Mouse (Mus musculus): Measurements from ENCODE around the gene Borcs8.

- peak; percentile 97 for TF ChIP-seq CTCF (IDR thresholded peaks at IDR 0.05; ENCODE audit: low read depth)
- TF ChIP-seq EP300 (optimal IDR thresholded peaks at IDR 0.05) = no peak
These were observed 27.3 kb downstream of the Borcs8 start for GRCm38 (mm10) chr8:70166504-70167110.

Measured in stomach, postnatal 0 days (tissue).